Mouse (Mus musculus): ENCODE measurements around the gene Prdm16.

DNA sequence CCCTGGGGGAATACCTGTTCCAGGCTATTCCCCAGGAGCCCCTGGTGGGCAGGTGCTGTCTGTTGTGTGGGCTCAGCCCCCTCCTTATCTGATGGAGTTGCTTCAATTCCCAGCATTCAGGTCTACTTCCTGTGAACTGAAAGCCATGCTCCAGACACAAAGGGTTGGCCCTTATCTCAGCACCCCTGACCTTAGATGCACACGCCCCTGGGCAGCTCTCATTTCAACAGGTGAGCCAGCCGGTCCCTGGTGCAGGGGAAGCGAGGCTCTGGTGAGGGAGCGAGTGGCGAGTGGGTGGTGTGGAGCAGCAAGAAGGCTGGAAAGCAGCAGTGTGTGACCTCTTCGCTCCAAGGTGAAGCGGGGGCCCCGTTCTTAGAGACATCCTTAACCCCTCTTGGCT lies 226.1 kb downstream of the Prdm16 start:
- no peak for TF ChIP-seq SMC3 (IDR thresholded peaks at IDR 0.05; ENCODE audit: low read depth, low read length)
- no peak for TF ChIP-seq UBTF (IDR thresholded peaks at IDR 0.05; ENCODE audit: low read depth, low read length)
- TF ChIP-seq MAX (IDR thresholded peaks at IDR 0.05; ENCODE audit: low read length): no peak
- no peak for TF ChIP-seq EP300 (IDR thresholded peaks at IDR 0.05; ENCODE audit: low read length)
- no peak for TF ChIP-seq MEF2A (IDR thresholded peaks at IDR 0.05; ENCODE audit: borderline replicate concordance, low read depth, low read length)
- TF ChIP-seq KAT2A (IDR thresholded peaks at IDR 0.05; ENCODE audit: insufficient replicate concordance, low read length): no peak
- TF ChIP-seq CTCF (conservative IDR thresholded peaks at IDR 0.05 in 1 of 2, IDR thresholded peaks at IDR 0.05 in 1 of 2; ENCODE audit: low read depth in 2 of 2, low read length in 2 of 2): no peak
- no peak for TF ChIP-seq E2F4 (IDR thresholded peaks at IDR 0.05; ENCODE audit: insufficient replicate concordance, low read depth, low read length)
- no peak for TF ChIP-seq HCFC1 (IDR thresholded peaks at IDR 0.05; ENCODE audit: low read depth, low read length)
- no peak for TF ChIP-seq ETS1 (conservative IDR thresholded peaks at IDR 0.05; ENCODE audit: low read depth, low read length)
- TF ChIP-seq POLR2AphosphoS2 (IDR thresholded peaks at IDR 0.05; ENCODE audit: low read depth, low read length): no peak
- no peak for TF ChIP-seq RAD21 (IDR thresholded peaks at IDR 0.05; ENCODE audit: low read depth, low read length)
- no peak for TF ChIP-seq POLR2A (IDR thresholded peaks at IDR 0.05; ENCODE audit: low read depth, low read length)
